Mouse (Mus musculus) liver, embryonic 14.5 days (tissue): ENCODE measurements around the gene 1520401A03Rik. TPM values are rescaled to one million over a fixed set of nuclear protein-coding genes. Genes with fewer than 3 reads are reported as not detected.
A peak's percentile ranks its signal among the peaks of the same experiment; 100 is the strongest.

Source experiments
- ATAC-seq: fragments of 200-750 bp; cut with Nextera tagmentation; 2 replicates; pipeline ENCODE4 v1.8.0; 2017; ENCODE audit warnings: moderate number of reproducible peaks, mild to moderate bottlenecking, moderate library complexity; ENCODE audit not compliant: insufficient read depth
- DNase-seq, 3 experiments: peaks; one replicate each; pipeline ENCODE4 v3.0.0-alpha.2; 2012 to 2013; ENCODE audit warnings: low read depth in 3 of 3, low spot score in 3 of 3
- H3K27ac ChIP-seq: fragments of 300-500 bp; sonication (generic); 2 replicates; pipeline ENCODE4 v1.5.1; 2014; ENCODE audit warnings: moderate library complexity, mild to moderate bottlenecking, control low read depth, inconsistent platforms
- H3K27me3 ChIP-seq: fragments of 300-500 bp; sonication (generic); 2 replicates; pipeline ENCODE4 v1.6.1; 2014; ENCODE audit warnings: mild to moderate bottlenecking, low read length, moderate library complexity; ENCODE audit not compliant: control insufficient read depth, insufficient read depth
- H3K36me3 ChIP-seq: fragments of 300-500 bp; sonication (generic); replicated peaks from 2 replicates; pipeline ENCODE4 v1.6.1; 2014; ENCODE audit warnings: low read depth; ENCODE audit not compliant: control insufficient read depth, insufficient read depth
- H3K4me1 ChIP-seq, 2 experiments: fragments of 200-500 bp in 1 of 2; fragments of 300-500 bp in 1 of 2; sonication (generic) in 1 of 2; replicated peaks; 2 replicates each; pipeline ENCODE4 v1.6.1; 2012 to 2014; ENCODE audit warnings: antibody characterized with exemption in 1 of 2, inconsistent platforms in 1 of 2, low read length in 1 of 2; ENCODE audit not compliant: control insufficient read depth in 2 of 2, insufficient read depth in 2 of 2
- H3K4me2 ChIP-seq: fragments of 300-500 bp; sonication (generic); 2 replicates; pipeline ENCODE4 v1.6.1; 2014; ENCODE audit warnings: low read depth, mild to moderate bottlenecking, control low read depth, moderate library complexity
- H3K4me3 ChIP-seq, 2 experiments: fragments of 200-500 bp in 1 of 2; fragments of 300-500 bp in 1 of 2; sonication (generic) in 1 of 2; 2 replicates each; pipeline ENCODE4 v1.5.1; 2012 to 2014; ENCODE audit warnings: low read depth in 2 of 2, low read length in 2 of 2, mild to moderate bottlenecking in 2 of 2, control low read depth in 1 of 2, inconsistent platforms in 1 of 2, moderate library complexity in 1 of 2; ENCODE audit not compliant: insufficient read depth in 1 of 2
- H3K9ac ChIP-seq: fragments of 300-500 bp; sonication (generic); replicated peaks from 2 replicates; pipeline ENCODE4 v1.6.1; 2014; ENCODE audit warnings: mild to moderate bottlenecking, control low read depth, moderate library complexity
- H3K9me3 ChIP-seq: fragments of 300-500 bp; sonication (generic); 2 replicates; pipeline ENCODE4 v1.6.1; 2016; ENCODE audit warnings: low read length, mixed read lengths; ENCODE audit not compliant: control insufficient read depth
- CTCF ChIP-seq: IDR thresholded peaks from 2 replicates; pipeline ENCODE4 v1.5.1; 2016; ENCODE audit warnings: antibody characterized with exemption, low read depth, control low read depth
- EP300 ChIP-seq: IDR thresholded peaks from 2 replicates; pipeline ENCODE4 v1.6.1; 2016; ENCODE audit warnings: antibody characterized with exemption, low read depth
- WGBS: fragments of 180-500 bp; shearing (Covaris S2); extraction: QIAGEN DNeasy Blood & Tissue Kit; methylation state at CpG from one replicate; pipeline ENCODE4 v1.1.7; 2014; ENCODE audit not compliant: insufficient replicate concordance; 5-methylcytosine and 5-hydroxymethylcytosine counted together
- polyA plus RNA-seq, 2 experiments: library from polyadenylated mRNA; depleted of rRNA in 1 of 2; stranded (reverse) in 1 of 2; unstranded in 1 of 2; fragments of >200 nt; fragmentation: Nextera tagmentation in 1 of 2; extraction: Ambion mirVana in 1 of 2; gene quantifications; 2 replicates each; pipeline versions ENCODE4 v1.2.1 to v1.2.3; 2012 to 2014

Gene 1520401A03Rik
- polyA plus RNA-seq, 2 experiments, result 0.09 TPM; not detected in 1

DNA sequence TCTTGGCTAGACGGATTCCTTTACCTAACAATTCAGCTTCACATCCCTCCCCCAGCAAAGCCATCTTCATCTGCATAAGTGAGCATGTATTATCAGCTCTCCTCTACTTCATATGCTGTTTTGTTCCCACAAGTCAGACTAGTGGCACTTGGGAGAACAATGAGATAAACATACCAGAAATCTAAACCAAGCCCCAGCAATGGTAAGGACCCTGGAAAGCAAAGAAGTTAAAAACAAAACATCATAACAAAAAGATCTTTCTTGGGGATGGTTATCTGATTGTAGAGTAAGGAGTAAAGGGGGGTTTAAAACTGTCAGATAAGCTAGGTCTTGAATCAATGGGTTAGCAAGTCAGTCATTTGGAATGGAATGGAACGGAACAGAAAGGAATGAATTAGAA is 47.9 kb upstream of the 1520401A03Rik start:
- ATAC-seq (no peak), DNase-seq (no peak)
- Histone ChIP-seq H3K4me3 (peak overlapping the region; percentile 70 to 85), H3K27ac (no peak overlapping the region), H3K36me3 (no peaks in the 10 kb centered on the region), H3K9me3 (no peaks in the 10 kb centered on the region), H3K4me1 (peaks cover 7 to 9% of the 10 kb centered on the region in 2 experiments), H3K4me2 (peak overlapping the region; percentile 91), H3K27me3 (no peaks in the 10 kb centered on the region), H3K9ac (peak overlapping the region; percentile 74)
- 25% methylated on average over 2 of the region's 2 CpGs for WGBS
- TF ChIP-seq EP300 (no peak), CTCF (no peak)

DNA sequence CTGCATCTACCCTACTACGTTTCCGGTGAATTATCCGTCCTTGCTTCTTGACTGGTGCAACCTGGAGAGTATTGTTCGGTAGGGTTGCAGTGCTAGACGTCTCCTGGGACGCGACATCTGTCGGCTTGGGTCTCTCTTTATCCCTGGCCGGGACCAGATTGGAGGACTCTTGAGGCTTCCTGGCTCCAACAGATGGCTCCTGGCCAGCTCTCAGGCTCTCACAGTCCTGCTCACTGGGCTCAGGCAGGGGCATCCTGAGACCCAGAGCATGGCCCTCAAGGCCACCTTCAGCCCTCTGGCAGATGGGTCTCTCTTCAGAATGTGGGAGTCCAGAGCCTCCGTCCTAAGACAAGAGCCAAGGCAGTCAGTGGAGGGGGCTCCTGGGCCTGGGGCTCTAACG is 40.4 kb upstream of the 1520401A03Rik start:
- Histone ChIP-seq H3K36me3 (no peaks in the 10 kb centered on the region), H3K9me3 (no peaks in the 10 kb centered on the region), H3K4me2 (no peak overlapping the region), H3K27me3 (no peaks in the 10 kb centered on the region), H3K27ac (no peak overlapping the region), H3K4me1 (peaks cover 0 to 3% of the 10 kb centered on the region in 2 experiments; a peak in 1 of 4 replicates), H3K4me3 (no peak overlapping the region), H3K9ac (no peak overlapping the region)
- DNase-seq, result no peak
- WGBS, result 75% methylated on average over 11 of the region's 11 CpGs
- ATAC-seq, result no peak
- no peak for TF ChIP-seq CTCF
- no peak for TF ChIP-seq EP300

DNA sequence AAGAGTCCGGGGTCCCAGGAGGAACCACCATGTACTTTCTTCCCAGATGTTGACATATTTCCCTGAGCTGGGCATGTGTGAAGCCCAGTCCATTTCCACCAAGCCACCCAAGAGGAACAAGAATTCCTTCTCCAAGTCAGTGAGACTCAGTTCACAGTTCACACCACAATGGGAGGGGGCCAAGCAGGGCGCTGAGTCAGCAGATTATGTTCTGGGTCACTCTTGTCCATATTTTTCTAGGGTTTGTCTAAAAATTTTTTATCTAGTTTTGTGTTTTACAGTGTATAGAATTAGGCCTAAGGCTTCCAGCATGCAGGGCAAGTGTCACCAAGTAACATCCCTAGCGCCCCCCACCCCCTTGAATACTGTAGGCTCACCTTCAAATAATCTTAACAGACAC is 38.6 kb upstream of the 1520401A03Rik start:
- Histone ChIP-seq H3K4me3 (no peak overlapping the region), H3K9me3 (no peaks in the 10 kb centered on the region), H3K9ac (no peak overlapping the region), H3K27ac (no peak overlapping the region), H3K27me3 (no peaks in the 10 kb centered on the region), H3K4me2 (no peak overlapping the region), H3K36me3 (no peaks in the 10 kb centered on the region), H3K4me1 (peaks cover 0 to 3% of the 10 kb centered on the region in 2 experiments; a peak in 1 of 4 replicates)
- DNase-seq (no peak), ATAC-seq (no peak)
- no peak for TF ChIP-seq CTCF
- WGBS, result 76% methylated on average over 3 of the region's 3 CpGs

DNA sequence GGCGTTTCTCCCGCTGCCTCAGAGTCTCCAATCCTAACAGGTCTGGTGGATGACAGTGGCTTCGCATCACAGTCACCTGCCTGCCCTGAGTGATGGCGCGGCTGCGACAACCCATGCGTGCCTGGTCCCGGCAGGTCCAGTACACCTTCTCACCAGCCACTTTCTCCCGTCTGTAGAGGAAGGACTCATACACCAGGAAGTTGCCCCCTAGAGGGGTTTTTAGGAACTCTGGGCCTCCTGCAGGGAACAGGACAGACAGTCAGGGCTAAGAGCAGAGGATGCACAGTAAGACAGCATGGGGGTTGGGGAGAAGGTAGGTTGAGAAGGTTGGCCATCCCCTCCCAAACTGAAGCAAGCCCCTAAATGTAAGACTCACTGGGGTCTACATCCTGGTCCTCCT is 37.6 kb upstream of the 1520401A03Rik start:
- H3K36me3 ChIP-seq, result no peaks in the 10 kb centered on the region
- TF ChIP-seq EP300 (no peak), CTCF (no peak)
- no peak overlapping the region for H3K27ac ChIP-seq
- no peak for ATAC-seq
- H3K4me3 ChIP-seq, result no peak overlapping the region
- DNase-seq, result no peak
- H3K9ac ChIP-seq, result no peak overlapping the region
- no peaks in the 10 kb centered on the region for H3K9me3 ChIP-seq
- 83% methylated on average over 9 of the region's 9 CpGs for WGBS
- H3K4me2 ChIP-seq, result no peak overlapping the region
- peaks cover 0 to 3% of the 10 kb centered on the region in 2 experiments; a peak in 1 of 4 replicates for H3K4me1 ChIP-seq
- H3K27me3 ChIP-seq, result no peaks in the 10 kb centered on the region

DNA sequence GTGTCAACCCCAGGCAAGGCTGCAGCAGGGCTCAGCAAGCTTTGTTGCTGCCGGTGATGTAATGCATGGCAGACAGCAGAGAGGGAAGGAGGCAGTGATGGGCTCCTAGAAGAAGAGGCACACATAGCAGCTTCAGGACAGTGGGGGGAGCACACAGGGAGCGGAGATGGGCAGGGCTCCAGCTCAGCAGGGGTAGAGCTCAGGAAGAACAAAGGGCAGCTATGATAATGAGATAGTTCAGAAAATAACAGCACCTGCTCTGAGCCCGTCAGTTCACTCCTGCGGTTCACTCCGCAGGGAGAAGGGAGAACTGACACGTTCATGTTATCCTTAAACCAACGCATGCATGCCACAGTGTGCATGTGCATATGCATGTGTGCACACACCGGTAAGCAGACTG is 36.2 kb upstream of the 1520401A03Rik start:
- TF ChIP-seq EP300 (no peak), CTCF (no peak)
- H3K4me2 ChIP-seq, result no peak overlapping the region
- WGBS, result 85% methylated on average over 8 of the region's 8 CpGs
- H3K9ac ChIP-seq, result no peak overlapping the region
- no peaks in the 10 kb centered on the region for H3K9me3 ChIP-seq
- H3K27ac ChIP-seq, result no peak overlapping the region
- peaks cover 0 to 3% of the 10 kb centered on the region in 2 experiments; a peak in 1 of 4 replicates for H3K4me1 ChIP-seq
- H3K4me3 ChIP-seq, result no peak overlapping the region
- no peaks in the 10 kb centered on the region for H3K36me3 ChIP-seq
- no peaks in the 10 kb centered on the region for H3K27me3 ChIP-seq
- DNase-seq (no peak), ATAC-seq (no peak)
